Mouse (Mus musculus): ENCODE results near the gene Tmem220.

GRCm38 (mm10) chr11:67010430-67010829 is 14.5 kb upstream of the Tmem220 start:
- TF ChIP-seq CTCF (IDR thresholded peaks at IDR 0.05; ENCODE audit: low read depth) (0 out of 2 replicates have a peak, but pooled peaks have one; percentile 8), EP300 (IDR thresholded peaks at IDR 0.05; ENCODE audit: low read depth) (no peak)

Measured in liver, postnatal 0 days (tissue).